Mouse (Mus musculus): ENCODE data around the gene Pdcd5.
A peak's percentile ranks its signal among the peaks of the same experiment; 100 is the strongest.

The Pdcd5 gene

GRCm38 (mm10) chr7:35646317-35647081, 822 bp downstream of the Pdcd5 start:
- DNase-seq (ENCODE audit: low read depth), result no peak

- no peak for DNase-seq (ENCODE audit: low read depth)
Measured at GRCm38 (mm10) chr7:35640072-35640471, 7.2 kb downstream of the Pdcd5 start.

- DNase-seq (ENCODE audit: low read depth), result no peak
Measured at GRCm38 (mm10) chr7:35636874-35637273, 10.4 kb downstream of the Pdcd5 start.

- DNase-seq (ENCODE audit: low read depth), result peak; percentile 51
Measured at GRCm38 (mm10) chr7:35636229-35636628, 11.1 kb downstream of the Pdcd5 start.

GRCm38 (mm10) chr7:35628496-35628895, 18.8 kb downstream of the Pdcd5 start:
- DNase-seq (ENCODE audit: low read depth), result peak; percentile 64

GRCm38 (mm10) chr7:35627371-35627770, 19.9 kb downstream of the Pdcd5 start:
- no peak for DNase-seq (ENCODE audit: low read depth)

- no peak for DNase-seq (ENCODE audit: low read depth)
Measured at GRCm38 (mm10) chr7:35626038-35626437, 21.3 kb downstream of the Pdcd5 start.

- no peak for DNase-seq (ENCODE audit: low read depth)
Measured at GRCm38 (mm10) chr7:35622626-35623025, 24.7 kb downstream of the Pdcd5 start.

- DNase-seq (ENCODE audit: low read depth), result no peak
Measured at GRCm38 (mm10) chr7:35617513-35617912, 29.8 kb downstream of the Pdcd5 start.

- no peak for DNase-seq (ENCODE audit: low read depth)
Measured at GRCm38 (mm10) chr7:35609245-35609644, 38.1 kb downstream of the Pdcd5 start.

GRCm38 (mm10) chr7:35606816-35607215, 40.5 kb downstream of the Pdcd5 start:
- no peak for DNase-seq (ENCODE audit: low read depth)

- DNase-seq (ENCODE audit: low read depth), result no peak
Measured at GRCm38 (mm10) chr7:35602766-35603165, 44.6 kb downstream of the Pdcd5 start.

- no peak for DNase-seq (ENCODE audit: low read depth)
Measured at GRCm38 (mm10) chr7:35601106-35601505, 46.2 kb downstream of the Pdcd5 start.

GRCm38 (mm10) chr7:35600031-35600430, 47.3 kb downstream of the Pdcd5 start:
- DNase-seq (ENCODE audit: low read depth), result no peak

- no peak for DNase-seq (ENCODE audit: low read depth)
Measured at GRCm38 (mm10) chr7:35599492-35599891, 47.8 kb downstream of the Pdcd5 start.

- no peak for DNase-seq (ENCODE audit: low read depth)
Measured at GRCm38 (mm10) chr7:35594311-35594710, 53.0 kb downstream of the Pdcd5 start.

Measured in naive thymus-derived CD4-positive, alpha-beta T cell, adult 2 months (primary cell).